Mouse (Mus musculus) myocyte (in vitro differentiated cells): Measurements from ENCODE around the gene Cic. TPM values are rescaled to one million over a fixed set of nuclear protein-coding genes. Genes with fewer than 3 reads are reported as not detected.

Experiments
- H3K27me3 ChIP-seq: one replicate; pipeline ENCODE4 v1.6.1; 2011; ENCODE audit not compliant: control insufficient read depth, insufficient read depth, insufficient read length
- H3K36me3 ChIP-seq: one replicate; pipeline ENCODE4 v1.6.1; 2011; ENCODE audit not compliant: control insufficient read depth, insufficient read depth
- H3K4me2 ChIP-seq: one replicate; pipeline ENCODE4 v1.6.1; 2011; ENCODE audit warnings: low read depth, control low read depth
- H3K4me3 ChIP-seq: one replicate; pipeline ENCODE4 v1.5.1; 2011; ENCODE audit warnings: mild to moderate bottlenecking, control low read depth, moderate library complexity
- H3K79me2 ChIP-seq: one replicate; pipeline ENCODE4 v1.6.1; 2011; ENCODE audit not compliant: control insufficient read depth, insufficient read depth
- H3ac ChIP-seq: one replicate; pipeline ENCODE4 v1.6.1; 2011; ENCODE audit not compliant: control insufficient read depth, insufficient read length
- CEBPB ChIP-seq: IDR thresholded peaks from 2 replicates; pipeline ENCODE4 v1.6.1; 2011; ENCODE audit warnings: mild to moderate bottlenecking, moderate library complexity; ENCODE audit not compliant: poor library complexity, insufficient read depth, severe bottlenecking
- E2F4 ChIP-seq: IDR thresholded peaks from one replicate; pipeline ENCODE4 v1.6.1; 2011; ENCODE audit warnings: mild to moderate bottlenecking, control low read depth, moderate library complexity; ENCODE audit not compliant: insufficient read depth
- MAX ChIP-seq: IDR thresholded peaks from one replicate; pipeline ENCODE4 v1.6.1; 2011; ENCODE audit warnings: low read depth, mild to moderate bottlenecking, control low read depth
- MYOD1 ChIP-seq, 3 experiments: IDR thresholded peaks; one replicate each; pipeline ENCODE4 v1.6.1; 2011; ENCODE audit warnings: control low read depth in 2 of 3, low read depth in 2 of 3, mild to moderate bottlenecking in 2 of 3, moderate library complexity in 1 of 3; ENCODE audit not compliant: insufficient read length in 2 of 3, control insufficient read depth in 1 of 3
- MYOG ChIP-seq, 3 experiments: IDR thresholded peaks; one replicate each; pipeline ENCODE4 v1.6.1; 2011; ENCODE audit warnings: control low read depth in 2 of 3, low read depth in 2 of 3, mild to moderate bottlenecking in 2 of 3; ENCODE audit not compliant: insufficient read length in 2 of 3, control insufficient read depth in 1 of 3, insufficient read depth in 1 of 3
- POLR2A ChIP-seq: IDR thresholded peaks from one replicate; pipeline ENCODE4 v1.6.1; 2011; ENCODE audit warnings: low read depth, mild to moderate bottlenecking, control low read depth, moderate library complexity; ENCODE audit not compliant: insufficient read length
- POLR2AphosphoS2 ChIP-seq: IDR thresholded peaks from one replicate; pipeline ENCODE4 v1.6.1; 2011; ENCODE audit warnings: low read depth, control low read depth; ENCODE audit not compliant: insufficient read length
- REST ChIP-seq: IDR thresholded peaks from one replicate; pipeline ENCODE4 v1.6.1; 2011; ENCODE audit warnings: mild to moderate bottlenecking, control low read depth, moderate library complexity; ENCODE audit not compliant: insufficient read depth, insufficient read length
- SRF ChIP-seq: IDR thresholded peaks from one replicate; pipeline ENCODE4 v1.6.1; 2011; ENCODE audit warnings: low read depth; ENCODE audit not compliant: control insufficient read depth, insufficient read length
- TCF12 ChIP-seq: IDR thresholded peaks from one replicate; pipeline ENCODE4 v1.6.1; 2011; ENCODE audit warnings: mild to moderate bottlenecking, control low read depth; ENCODE audit not compliant: poor library complexity, insufficient read depth, severe bottlenecking
- TCF3 ChIP-seq: IDR thresholded peaks from one replicate; pipeline ENCODE4 v1.6.1; 2011; ENCODE audit warnings: low read depth, control low read depth; ENCODE audit not compliant: insufficient read length
- USF1 ChIP-seq: IDR thresholded peaks from one replicate; pipeline ENCODE4 v1.6.1; 2011; ENCODE audit warnings: low read depth, mild to moderate bottlenecking, control low read depth, moderate library complexity
- polyA plus RNA-seq: library from polyadenylated mRNA; unstranded; fragments of >200 nt; fragmentation: generic; extraction: Trizol; gene quantifications from one replicate; pipeline ENCODE4 v1.2.1, GENCODE M21; 2012; ENCODE audit warnings: missing spikeins

The Cic gene
- polyA plus RNA-seq, 1 experiment: 65.8 TPM

- peaks cover 19% of the 10 kb centered on the region for H3K79me2 ChIP-seq
- H3ac ChIP-seq: peak within 1 kb of the TSS; percentile 34
- H3K27me3 ChIP-seq: no peaks in the 10 kb centered on the region
- peak within 1 kb of the TSS; percentile 90 for H3K4me3 ChIP-seq
- TF ChIP-seq REST (no peak), POLR2A (peak; percentile 57), USF1 (peak; percentile 67), POLR2AphosphoS2 (peak; percentile 79), E2F4 (peak; percentile 64), MYOG (IDR thresholded peaks at IDR 0.05; ENCODE audit: control insufficient read depth in 1 of 3, insufficient read depth in 1 of 3, insufficient read length in 2 of 3, low read depth in 2 of 3) (peak in 1 of 3 experiments; percentile 19)
- H3K4me2 ChIP-seq: peak within 1 kb of the TSS; percentile 100
- peaks cover 1% of the 10 kb centered on the region for H3K36me3 ChIP-seq
Observed at GRCm38 (mm10) chr7:25221102-25221883, 46.2 kb upstream of the Cic start, which contains the start of gene Zfp526. Gene Zfp526 (plus strand): TSS chr7:25221425.

GRCm38 (mm10) chr7:25222275-25222967, 45.1 kb upstream of the Cic start:
- no peaks in the 10 kb centered on the region for H3K27me3 ChIP-seq
- H3K36me3 ChIP-seq: peaks cover 4% of the 10 kb centered on the region
- peak overlapping the region; percentile 90 for H3K4me3 ChIP-seq
- no peak overlapping the region for H3ac ChIP-seq
- peaks cover 21% of the 10 kb centered on the region for H3K79me2 ChIP-seq
- H3K4me2 ChIP-seq: peak overlapping the region; percentile 86
- no peak for TF ChIP-seq USF1
- no peak for TF ChIP-seq POLR2A
- TF ChIP-seq MYOD1 (IDR thresholded peaks at IDR 0.05; ENCODE audit: control insufficient read depth in 1 of 3, insufficient read length in 2 of 3, low read depth in 2 of 3): no peak
- no peak for TF ChIP-seq CEBPB
- no peak for TF ChIP-seq REST
- no peak for TF ChIP-seq SRF
- TF ChIP-seq MYOG (IDR thresholded peaks at IDR 0.05; ENCODE audit: control insufficient read depth in 1 of 3, insufficient read depth in 1 of 3, insufficient read length in 2 of 3, low read depth in 2 of 3): no peak
- TF ChIP-seq TCF3: no peak
- no peak for TF ChIP-seq TCF12
- TF ChIP-seq E2F4: no peak
- TF ChIP-seq POLR2AphosphoS2: no peak
- no peak for TF ChIP-seq MAX

GRCm38 (mm10) chr7:25227523-25228300, 39.8 kb upstream of the Cic start:
- peaks cover 15% of the 10 kb centered on the region for H3K36me3 ChIP-seq
- H3K27me3 ChIP-seq: no peaks in the 10 kb centered on the region
- H3K4me2 ChIP-seq: no peak overlapping the region
- no peak overlapping the region for H3ac ChIP-seq
- H3K79me2 ChIP-seq: peaks cover 11% of the 10 kb centered on the region
- H3K4me3 ChIP-seq: no peak overlapping the region
- TF ChIP-seq POLR2AphosphoS2 (peak; percentile 37), MYOD1 (IDR thresholded peaks at IDR 0.05; ENCODE audit: control insufficient read depth in 1 of 3, insufficient read length in 2 of 3, low read depth in 2 of 3) (no peak)

- TF ChIP-seq MYOD1 (IDR thresholded peaks at IDR 0.05; ENCODE audit: control insufficient read depth in 1 of 3, insufficient read length in 2 of 3, low read depth in 2 of 3) (no peak), SRF (no peak), MAX (no peak), POLR2AphosphoS2 (peak; percentile 70), TCF3 (no peak), USF1 (no peak), CEBPB (no peak), POLR2A (peak; percentile 17)
Observed at GRCm38 (mm10) chr7:25230690-25231285, 36.7 kb upstream of the Cic start.

More at GRCm38 (mm10) chr7:25230690-25231285, 36.7 kb upstream of the Cic start:
- Histone ChIP-seq H3K27me3 (no peaks in the 10 kb centered on the region), H3K36me3 (peaks cover 18% of the 10 kb centered on the region), H3K4me3 (no peak overlapping the region), H3K79me2 (peaks cover 21% of the 10 kb centered on the region), H3K4me2 (no peak overlapping the region), H3ac (no peak overlapping the region)
